Mouse (Mus musculus) limb, embryonic 14.5 days (tissue): ENCODE results near the gene Cspg4. TPM values are rescaled to one million over a fixed set of nuclear protein-coding genes. Genes with fewer than 3 reads are reported as not detected.

Source experiments
- ATAC-seq: fragments of 200-750 bp; cut with Nextera tagmentation; 2 replicates; pipeline ENCODE4 v1.8.0; 2017; ENCODE audit warnings: low read depth, moderate number of reproducible peaks, moderate TSS enrichment; ENCODE audit not compliant: low FRiP score
- DNase-seq: peaks from one replicate; pipeline ENCODE4 v3.0.0-alpha.2; 2015; ENCODE audit warnings: low spot score
- H3K27ac ChIP-seq: fragments of 300-500 bp; sonication (generic); replicated peaks from 2 replicates; pipeline ENCODE4 v1.5.1; 2014; ENCODE audit warnings: low read depth, mild to moderate bottlenecking, low read length, moderate library complexity, mixed read lengths
- H3K27me3 ChIP-seq: fragments of 300-500 bp; sonication (generic); 2 replicates; pipeline ENCODE4 v1.6.1; 2014; ENCODE audit warnings: low read length, mixed read lengths; ENCODE audit not compliant: control insufficient read depth, insufficient read depth
- H3K36me3 ChIP-seq: fragments of 300-500 bp; sonication (generic); 2 replicates; pipeline ENCODE4 v1.6.1; 2014; ENCODE audit warnings: mild to moderate bottlenecking, low read length, moderate library complexity, mixed read lengths; ENCODE audit not compliant: control insufficient read depth, insufficient read depth
- H3K4me1 ChIP-seq: fragments of 300-500 bp; sonication (generic); 2 replicates; pipeline ENCODE4 v1.6.1; 2014; ENCODE audit warnings: antibody characterized with exemption, low read length, mixed read lengths; ENCODE audit not compliant: control insufficient read depth, insufficient read depth
- H3K4me2 ChIP-seq: fragments of 300-500 bp; sonication (generic); replicated peaks from 2 replicates; pipeline ENCODE4 v1.6.1; 2014; ENCODE audit warnings: low read depth, mild to moderate bottlenecking, low read length, moderate library complexity; ENCODE audit not compliant: severe bottlenecking
- H3K4me3 ChIP-seq: fragments of 300-500 bp; sonication (generic); replicated peaks from 2 replicates; pipeline ENCODE4 v1.5.1; 2014; ENCODE audit warnings: low read length
- H3K9ac ChIP-seq: fragments of 300-500 bp; sonication (generic); 2 replicates; pipeline ENCODE4 v1.6.1; 2014; ENCODE audit warnings: mild to moderate bottlenecking, low read depth, low read length, moderate library complexity; ENCODE audit not compliant: severe bottlenecking
- H3K9me3 ChIP-seq: fragments of 300-500 bp; sonication (generic); 2 replicates; pipeline ENCODE4 v1.6.1; 2016; ENCODE audit warnings: low read length; ENCODE audit not compliant: control insufficient read depth
- POLR2A ChIP-seq: fragments of 200-500 bp; IDR thresholded peaks from 2 replicates; pipeline ENCODE4 v1.8.0; 2012; ENCODE audit warnings: inconsistent platforms, mild to moderate bottlenecking, moderate library complexity, borderline replicate concordance; ENCODE audit not compliant: insufficient read depth, insufficient read length; ENCODE audit errors: extremely low read depth
- WGBS: fragments of 180-500 bp; shearing (Covaris S2); extraction: QIAGEN DNeasy Blood & Tissue Kit; methylation state at CpG from one replicate; pipeline ENCODE4 v1.1.7; 2014; 5-methylcytosine and 5-hydroxymethylcytosine counted together
- polyA plus RNA-seq, 2 experiments: library from polyadenylated mRNA; depleted of rRNA in 1 of 2; stranded (reverse) in 1 of 2; unstranded in 1 of 2; fragments of >200 nt; fragmentation: Nextera tagmentation in 1 of 2; extraction: Ambion mirVana in 1 of 2; gene quantifications; 2 replicates each; pipeline versions ENCODE4 v1.2.1 to v1.2.3; 2012 to 2014

Gene Cspg4
- polyA plus RNA-seq, 2 experiments: 47.1 to 59.9 TPM

- no peak for TF ChIP-seq POLR2A
- Histone ChIP-seq H3K27me3 (no peaks in the 10 kb centered on the region), H3K9ac (no peak overlapping the region), H3K4me3 (no peak overlapping the region), H3K36me3 (no peaks in the 10 kb centered on the region), H3K4me1 (no peaks in the 10 kb centered on the region), H3K9me3 (no peaks in the 10 kb centered on the region), H3K4me2 (no peak overlapping the region), H3K27ac (no peak overlapping the region)
- 73% methylated on average over 14 of the region's 14 CpGs for whole genome bisulfite sequencing
- DNase-seq (no peak), ATAC-seq (no peak)
Measured at GRCm38 (mm10) chr9:56850128-56850904, 14.5 kb upstream of the Cspg4 start.

- no peaks in the 10 kb centered on the region for H3K27me3 ChIP-seq
- no peak for TF ChIP-seq POLR2A
- no peak overlapping the region for H3K4me3 ChIP-seq
- no peak overlapping the region for H3K9ac ChIP-seq
- H3K4me2 ChIP-seq: no peak overlapping the region
- no peak overlapping the region for H3K27ac ChIP-seq
- DNase-seq (no peak), ATAC-seq (no peak)
- 91% methylated on average over 4 of the region's 4 CpGs for WGBS
- no peaks in the 10 kb centered on the region for H3K4me1 ChIP-seq
- H3K36me3 ChIP-seq: no peaks in the 10 kb centered on the region
- H3K9me3 ChIP-seq: no peaks in the 10 kb centered on the region
Measured at GRCm38 (mm10) chr9:56850905-56851252, 14.0 kb upstream of the Cspg4 start.

GRCm38 (mm10) chr9:56851778-56852177, 13.1 kb upstream of the Cspg4 start:
- Histone ChIP-seq H3K4me3 (no peak overlapping the region), H3K9ac (no peak overlapping the region), H3K4me2 (no peak overlapping the region), H3K27me3 (no peaks in the 10 kb centered on the region), H3K36me3 (no peaks in the 10 kb centered on the region), H3K9me3 (no peaks in the 10 kb centered on the region), H3K4me1 (no peaks in the 10 kb centered on the region), H3K27ac (peak overlapping the region; percentile 39; the same call in 1 of the 2 replicates)
- DNase-seq (peak; percentile 78), ATAC-seq (peak; percentile 92)
- WGBS: 34% methylated on average over 11 of the region's 11 CpGs
- no peak for TF ChIP-seq POLR2A

- Histone ChIP-seq H3K4me2 (no peak overlapping the region), H3K27ac (no peak overlapping the region), H3K9ac (no peak overlapping the region), H3K27me3 (no peaks in the 10 kb centered on the region), H3K36me3 (no peaks in the 10 kb centered on the region), H3K4me3 (no peak overlapping the region), H3K4me1 (peaks cover 8% of the 10 kb centered on the region), H3K9me3 (no peaks in the 10 kb centered on the region)
- no peak for DNase-seq
- WGBS: 19% methylated on average over 3 of the region's 3 CpGs
- no peak for TF ChIP-seq POLR2A
- ATAC-seq: no peak
Measured at GRCm38 (mm10) chr9:56857463-56857862, 7.4 kb upstream of the Cspg4 start.

GRCm38 (mm10) chr9:56860035-56860434, 4.8 kb upstream of the Cspg4 start:
- no peak for TF ChIP-seq POLR2A
- no peaks in the 10 kb centered on the region for H3K9me3 ChIP-seq
- H3K27ac ChIP-seq: no peak overlapping the region

More at GRCm38 (mm10) chr9:56860035-56860434, 4.8 kb upstream of the Cspg4 start:
- Histone ChIP-seq H3K9ac (no peak overlapping the region), H3K4me2 (no peak overlapping the region), H3K36me3 (no peaks in the 10 kb centered on the region), H3K4me3 (no peak overlapping the region), H3K27me3 (no peaks in the 10 kb centered on the region), H3K4me1 (peaks cover 28% of the 10 kb centered on the region)
- WGBS: 70% methylated on average over 3 of the region's 3 CpGs
- DNase-seq (no peak), ATAC-seq (no peak)
